Mouse (Mus musculus) heart, adult 18-20 months (tissue): ENCODE data around the gene Sp3. TPM values are rescaled to one million over a fixed set of nuclear protein-coding genes. Genes with fewer than 3 reads are reported as not detected.
"Not testable (repeated sequence)": the region's sequence is repeated elsewhere in the genome, so short reads cannot be mapped to it uniquely, and the experiment has no call there.

ENCODE experiments used
- DNase-seq, 2 experiments: peaks; one replicate each; pipeline ENCODE4 v3.0.0; 2021 to 2022; ENCODE audit warnings: mixed read lengths in 1 of 2
- microRNA-seq, 2 experiments: library from miRNA; unstranded; fragments of <30 nt; microRNA quantifications; one replicate each; pipeline ENCODE4 v1.2.0; 2022
- total RNA-seq, 2 experiments: library from RNA; stranded (reverse); gene quantifications; 2 replicates each; pipeline ENCODE4 v1.2.3; 2021

The Sp3 gene
- total RNA-seq, 2 experiments from 2014 or later, result 27.9 to 32.9 TPM

- DNase-seq, result no peak
These were observed 55.3 kb downstream of the Sp3 start for GRCm38 (mm10) chr2:72924981-72925380.

DNA sequence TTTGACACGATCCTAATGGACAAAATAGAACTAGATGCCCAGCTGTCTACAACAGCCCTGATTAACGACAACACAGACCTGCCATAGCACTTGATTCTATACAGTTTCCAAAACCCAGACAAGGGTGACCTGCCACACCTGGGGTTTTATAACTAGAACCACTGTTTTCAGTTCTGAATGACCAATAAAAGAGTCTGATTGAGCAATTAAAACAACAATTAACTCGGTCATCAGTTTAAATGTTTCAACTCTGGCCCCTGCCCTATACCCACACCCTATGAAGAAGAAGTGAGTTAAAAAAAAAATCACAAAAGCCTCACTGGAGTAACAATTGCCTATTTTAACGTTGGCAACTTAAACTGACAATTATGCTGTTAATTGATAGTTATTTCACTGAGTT is 64.1 kb downstream of the Sp3 start:
- DNase-seq, result no peak

DNA sequence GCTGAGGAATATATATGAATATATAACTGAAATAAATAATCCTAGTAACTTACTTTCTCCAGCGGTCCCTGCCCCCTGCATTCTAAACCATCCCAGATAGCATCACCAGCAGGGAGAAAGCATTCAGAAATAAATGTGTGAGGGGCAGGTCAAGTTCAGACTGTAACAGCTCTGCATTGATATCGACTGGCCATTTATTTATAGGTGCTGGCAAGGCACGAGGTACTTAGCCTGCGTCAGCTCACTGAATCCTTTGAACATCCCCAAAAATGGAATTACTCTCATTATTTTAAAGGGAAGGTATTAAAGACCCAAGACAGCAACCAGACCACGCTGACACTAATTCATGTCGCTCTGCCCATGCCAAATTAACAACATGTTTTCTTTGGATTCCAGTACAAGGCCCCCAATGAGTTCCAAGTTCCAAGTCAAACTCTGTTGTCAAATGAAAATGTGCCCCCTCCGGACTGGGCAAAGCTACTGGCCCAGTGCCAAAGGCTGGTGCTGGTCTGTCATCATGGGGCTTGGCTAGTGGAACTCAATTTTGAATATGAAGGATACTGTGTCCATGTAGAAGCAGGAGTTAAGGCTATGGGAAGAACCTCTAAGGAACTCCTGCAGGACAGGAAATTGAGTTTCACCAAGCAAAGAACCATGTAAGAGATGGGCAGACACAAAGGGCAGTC is 64.9 kb downstream of the Sp3 start:
- DNase-seq, result peak in 1 of 2 experiments; percentile 9

GRCm38 (mm10) chr2:72913458-72913760 is 66.8 kb downstream of the Sp3 start:
- no peak for DNase-seq

DNA sequence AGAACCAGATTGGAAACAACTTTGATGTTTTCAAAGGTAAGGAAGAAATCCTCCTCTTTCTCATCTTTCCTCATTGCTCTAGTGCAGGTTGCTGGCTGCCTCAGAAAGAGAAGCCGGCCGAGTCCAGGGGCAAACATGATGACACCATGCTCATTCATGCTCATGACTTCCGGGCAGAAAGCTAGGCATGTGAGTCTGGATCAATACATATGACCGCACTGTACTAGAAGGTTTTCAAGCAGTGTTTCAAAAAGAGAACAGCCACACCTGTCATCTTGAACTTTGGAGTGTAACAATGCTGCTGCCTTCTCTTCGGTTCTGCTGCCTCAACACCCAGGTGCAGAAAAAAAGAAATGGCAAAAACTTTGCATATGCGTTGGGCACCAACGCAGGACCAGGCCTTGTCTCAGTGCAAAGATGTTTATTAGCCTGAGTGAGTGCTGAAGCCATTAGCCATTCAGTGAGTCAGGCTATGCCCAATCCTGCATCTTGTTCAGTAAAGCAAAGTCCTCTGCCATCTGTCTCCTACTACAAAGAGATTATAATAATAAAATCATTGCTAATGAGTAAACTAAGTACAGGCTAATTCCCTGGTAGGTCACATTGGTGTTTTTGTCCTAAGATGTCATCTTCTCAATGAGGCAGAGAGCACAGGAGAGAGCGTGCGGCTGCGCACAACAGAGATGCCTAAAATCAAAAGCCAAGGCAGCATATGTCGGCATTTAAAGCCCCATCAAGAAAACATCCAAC is 67.4 kb downstream of the Sp3 start:
- no peak for DNase-seq

- DNase-seq, result peak; percentile 61
These were observed 68.7 kb downstream of the Sp3 start for GRCm38 (mm10) chr2:72911527-72911926.

GRCm38 (mm10) chr2:72909046-72909445 is 71.2 kb downstream of the Sp3 start:
- no peak for DNase-seq

- peak; percentile 11 to 28 for DNase-seq
These were observed 71.9 kb downstream of the Sp3 start for GRCm38 (mm10) chr2:72908191-72908910.

DNA sequence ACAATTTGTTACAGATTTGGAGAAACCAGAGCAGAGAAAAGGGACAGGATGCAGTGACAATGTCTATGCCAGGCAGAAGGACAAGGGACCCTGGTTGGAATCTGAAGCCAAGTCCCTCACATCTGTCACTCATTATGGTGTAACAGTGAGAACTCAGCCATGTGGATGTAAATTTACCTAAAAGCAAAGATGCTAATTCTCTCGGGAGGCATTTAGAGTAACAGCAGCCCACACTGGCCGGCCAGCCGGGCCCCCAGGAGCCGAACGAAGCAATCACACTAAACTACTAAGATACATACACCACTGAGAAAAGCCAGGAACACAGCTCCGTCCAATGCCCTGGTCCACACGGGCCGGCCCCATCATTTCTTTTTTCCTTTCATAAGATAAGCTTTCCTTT is 73.5 kb downstream of the Sp3 start:
- no peak for DNase-seq

DNA sequence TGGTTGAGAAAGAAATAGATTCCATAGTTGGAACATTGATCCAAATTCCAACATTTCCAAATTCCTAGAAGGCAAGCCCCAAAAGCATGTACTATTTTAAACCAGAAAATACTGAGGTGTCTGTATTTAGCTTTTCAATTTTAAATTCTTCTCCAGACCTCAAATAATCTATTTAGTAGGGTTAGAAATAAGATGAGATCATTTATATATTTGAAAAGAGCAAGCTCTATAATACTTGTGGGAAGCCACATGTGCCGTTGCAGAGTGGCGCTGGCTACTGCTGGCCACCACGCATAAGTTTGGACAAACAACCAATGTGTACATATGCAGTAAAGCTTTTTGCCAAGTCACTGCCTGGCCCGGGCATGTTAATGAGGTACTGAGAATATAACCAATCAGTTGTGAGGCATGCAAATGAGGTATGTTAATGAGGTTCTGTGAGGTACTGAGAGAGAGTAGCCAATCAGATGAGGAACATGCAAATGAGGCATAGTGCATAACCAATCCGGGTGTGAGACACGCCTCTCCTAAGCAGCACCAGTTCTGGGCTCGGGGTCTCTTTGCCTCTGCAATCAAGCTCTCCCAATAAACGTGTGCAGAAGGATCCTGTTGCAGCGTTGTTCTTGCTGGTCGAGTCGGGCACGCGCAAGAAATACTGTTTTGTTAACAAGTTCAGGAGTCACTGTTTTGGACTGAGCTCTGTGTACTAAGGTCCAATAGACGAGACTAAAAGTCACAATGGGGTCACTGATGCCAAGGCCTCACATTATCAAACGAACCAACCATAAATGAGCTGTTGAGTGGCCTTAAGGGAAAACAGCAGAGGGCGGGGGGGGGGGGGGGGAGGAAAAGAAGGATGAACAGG is 77.2 kb downstream of the Sp3 start:
- not testable (repeated sequence) for DNase-seq

- DNase-seq, result no peak
These were observed 81.4 kb downstream of the Sp3 start for GRCm38 (mm10) chr2:72898782-72899305.

- DNase-seq, result peak; percentile 51 to 63
These were observed 82.0 kb downstream of the Sp3 start for GRCm38 (mm10) chr2:72898094-72898781.

DNA sequence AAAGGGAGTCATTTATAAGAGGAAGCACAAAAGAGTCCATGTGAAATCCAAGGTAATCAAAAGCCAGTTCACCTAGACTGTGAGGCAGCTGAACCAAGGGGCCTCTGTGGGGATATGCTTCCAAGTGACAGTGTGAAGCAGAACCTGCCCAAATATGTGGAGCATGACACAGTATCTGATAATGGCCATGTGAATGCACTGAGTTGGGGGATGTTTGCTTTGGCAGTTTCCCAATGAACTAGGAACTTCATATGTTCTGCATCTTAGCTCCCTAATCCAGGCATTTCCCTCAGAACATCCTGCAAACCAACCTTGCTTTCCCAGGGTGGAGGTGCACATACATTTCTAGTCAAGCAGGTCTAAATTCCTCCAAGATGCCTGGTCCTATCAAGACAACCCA is 90.4 kb downstream of the Sp3 start:
- DNase-seq, result no peak

Small RNA genes lying within 50 kb of the gene (microRNA-seq; reads per million reads assigned to microRNA genes)
- 0 reads per million in 2 experiments for gene Gm25960

Other genes starting within 250 kb of the Sp3 start
- gene Gm11084, start 6.3 kb upstream of the Sp3 start, total RNA-seq, result not detected
- 10 to 100 TPM; 41.5 to 41.9 TPM for gene Ola1, start 238.5 kb upstream of the Sp3 start, total RNA-seq